Mouse (Mus musculus) induced T-regulatory cell, adult 2 months (primary cell): ENCODE measurements around the gene Dock2.

Experiments used
- DNase-seq: peaks from one replicate; pipeline ENCODE4 v3.0.0-alpha.2; 2012; ENCODE audit warnings: low read depth

The Dock2 gene

GRCm38 (mm10) chr11:34194158-34194941 is 589.3 kb downstream of the Dock2 start:
- DNase-seq: no peak

- no peak for DNase-seq
Measured at GRCm38 (mm10) chr11:34193658-34194057, 590.0 kb downstream of the Dock2 start.

- DNase-seq: no peak
Measured at GRCm38 (mm10) chr11:34184266-34184665, 599.4 kb downstream of the Dock2 start.

- DNase-seq: no peak
Measured at GRCm38 (mm10) chr11:34181214-34182117, 602.2 kb downstream of the Dock2 start.

- DNase-seq: no peak
Measured at GRCm38 (mm10) chr11:34178752-34179151, 604.9 kb downstream of the Dock2 start.
